Mouse (Mus musculus) cortical plate, adult 2 months (tissue): ENCODE data around the gene Mettl21e.

Experiments
- CTCF ChIP-seq: fragments of 200-500 bp; IDR thresholded peaks from 2 replicates; pipeline ENCODE4 v1.5.1; 2011; ENCODE audit warnings: mild to moderate bottlenecking, control low read depth, low read length; ENCODE audit not compliant: insufficient read depth; ENCODE audit errors: extremely low read depth
- POLR2A ChIP-seq: fragments of 200-500 bp; IDR thresholded peaks from 2 replicates; pipeline ENCODE4 v1.6.1; 2011; ENCODE audit warnings: mild to moderate bottlenecking, low read length, control low read depth; ENCODE audit not compliant: insufficient read depth; ENCODE audit errors: extremely low read depth

GRCm38 (mm10) chr1:44155287-44155686 lies 63.5 kb downstream of the Mettl21e start:
- TF ChIP-seq POLR2A (no peak), CTCF (no peak)
